Mouse (Mus musculus): ENCODE measurements at regions not wholly inside any gene's neighbourhood (a gene's known extent, or its start where the extent isn't known, plus 50 kb on each side); places are given as distances from the start of the nearest gene placed in this dataset.

- no peak for DNase-seq
Observed at GRCm38 (mm10) chr1:88813200-88813599, 111.2 kb upstream of the Arl4c start.

- DNase-seq: no peak
Observed at GRCm38 (mm10) chr1:88816376-88816945, 114.4 kb upstream of the Arl4c start.

DNA sequence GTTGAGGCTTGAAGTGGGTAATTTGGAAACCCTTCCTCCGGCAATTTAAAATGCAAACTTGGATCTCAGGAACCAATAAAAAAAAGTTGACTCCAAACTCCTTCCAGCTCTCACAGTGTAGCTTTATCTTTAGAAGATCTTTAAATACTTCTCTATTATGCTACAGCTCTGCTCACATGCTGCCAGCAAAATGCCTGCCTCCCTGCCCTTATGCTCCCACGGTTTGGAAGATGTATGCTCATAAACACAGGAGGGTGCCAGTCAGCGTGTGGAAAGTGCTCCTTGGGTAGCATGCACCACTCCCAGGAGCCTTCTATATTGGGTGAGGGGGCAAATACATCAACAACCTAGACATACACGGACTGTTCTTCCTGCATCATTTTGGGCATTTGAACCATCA is 123.2 kb upstream of the Arl4c start:
- no peak for DNase-seq

GRCm38 (mm10) chr1:88838661-88839274 is 136.7 kb upstream of the Arl4c start:
- DNase-seq: no peak

DNA sequence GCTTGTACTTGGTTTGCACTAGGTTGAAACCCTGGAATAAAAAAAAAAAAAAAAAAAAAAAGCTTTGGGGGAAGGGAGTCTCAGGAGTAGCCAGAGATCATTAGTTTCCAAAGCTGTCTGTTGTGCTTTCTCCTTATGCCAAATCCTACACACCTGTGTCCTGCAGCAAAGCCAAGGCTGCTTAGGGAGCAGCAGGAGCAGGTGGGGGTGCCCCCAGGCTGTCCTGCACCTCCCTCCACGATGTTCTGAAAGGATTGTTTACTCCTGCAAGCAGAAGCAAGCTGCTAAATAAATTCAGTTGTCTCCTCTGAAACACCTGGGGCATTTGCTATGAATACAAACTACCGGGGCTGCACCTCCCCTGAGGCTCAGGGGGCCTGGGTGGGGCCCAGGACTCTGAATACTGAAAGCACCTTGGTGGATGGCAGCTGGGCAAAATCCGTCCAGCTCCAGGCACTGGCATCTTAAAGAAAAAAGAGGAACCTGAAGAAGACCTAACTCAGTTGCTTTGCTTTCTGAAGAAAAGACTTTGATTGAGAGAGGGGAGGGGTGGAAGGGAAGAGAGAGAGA is 137.5 kb upstream of the Arl4c start:
- DNase-seq: no peak

DNA sequence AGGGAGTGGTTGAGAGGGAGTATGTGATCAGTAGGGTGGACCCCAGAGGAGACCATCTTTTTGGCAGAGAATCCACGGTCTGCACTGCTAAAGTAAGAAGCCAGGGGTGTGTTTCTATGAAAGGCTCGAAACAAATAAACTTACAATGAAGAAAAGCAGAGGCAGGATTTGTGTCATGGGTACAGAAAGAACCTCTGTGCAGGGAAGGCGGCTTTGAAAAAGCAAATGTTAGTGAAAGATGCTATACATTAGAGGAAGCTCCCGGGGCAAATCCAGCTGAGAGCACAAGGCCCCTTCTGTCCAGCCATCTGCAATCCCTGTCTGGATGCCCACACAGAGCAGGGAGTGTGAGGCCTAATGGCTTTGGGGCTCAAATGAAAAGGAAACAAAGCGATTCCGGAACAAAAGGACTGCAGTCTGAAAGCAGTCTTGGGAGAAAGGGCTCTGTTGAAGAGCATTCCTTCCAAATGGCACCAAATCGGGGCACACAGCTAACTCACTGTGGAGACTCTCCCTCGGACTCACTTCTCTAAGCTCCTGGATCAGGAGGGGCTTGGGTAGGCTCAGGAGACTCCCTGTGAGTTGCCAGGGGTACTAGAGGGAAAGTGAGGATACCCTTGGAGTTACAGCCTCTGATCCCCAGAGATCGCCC is 138.1 kb upstream of the Arl4c start:
- no peak for DNase-seq

DNA sequence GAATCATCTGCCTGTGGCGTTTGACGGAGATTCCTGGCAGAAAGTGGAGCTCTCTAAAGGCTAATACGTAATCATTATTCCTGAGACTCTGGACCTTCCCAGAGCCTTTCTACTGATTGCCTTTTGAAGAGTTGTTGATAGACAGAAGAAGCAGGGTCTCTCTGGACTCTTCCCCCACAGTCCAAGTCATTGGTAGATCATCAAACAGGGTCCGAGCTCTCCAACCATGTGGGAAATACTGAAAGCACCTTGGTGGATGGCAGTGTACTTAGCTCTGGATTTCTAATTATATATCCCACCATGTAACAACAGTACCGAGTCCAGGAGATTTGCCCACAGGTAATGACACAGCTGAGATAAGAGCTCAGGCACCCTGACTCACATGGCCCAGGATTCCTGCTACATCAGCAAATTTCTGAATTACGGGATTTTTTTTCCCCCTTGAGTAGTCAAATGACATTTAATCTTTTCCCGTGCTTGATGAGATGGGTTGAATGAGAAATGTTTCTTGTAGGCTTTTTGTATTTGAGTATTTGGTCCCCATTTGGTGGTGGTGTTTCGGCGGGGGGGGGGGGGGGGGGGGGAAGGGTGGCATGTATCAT is 139.1 kb upstream of the Arl4c start:
- DNase-seq: no peak

GRCm38 (mm10) chr1:88847333-88848091 is 145.5 kb upstream of the Arl4c start:
- no peak for DNase-seq

DNA sequence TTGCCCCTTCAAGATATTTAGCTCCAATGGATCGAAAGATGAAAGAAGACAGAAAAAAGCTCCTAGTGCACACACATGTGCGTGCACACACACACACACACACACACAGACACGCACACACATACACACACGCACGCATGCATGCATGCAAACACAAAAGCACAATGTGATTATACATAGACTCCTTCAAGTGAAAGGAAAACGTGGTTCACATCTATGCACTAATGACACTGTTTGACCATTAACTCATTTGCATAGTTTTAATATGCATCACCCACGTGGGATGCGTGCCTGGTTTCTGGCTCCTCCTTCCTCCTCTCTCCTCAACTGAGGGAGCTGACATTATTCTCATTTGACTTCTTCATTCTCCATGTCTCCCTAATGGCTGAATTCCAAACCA is 146.2 kb upstream of the Arl4c start:
- DNase-seq: no peak

GRCm38 (mm10) chr1:88849421-88849820 is 147.4 kb upstream of the Arl4c start:
- no peak for DNase-seq

DNA sequence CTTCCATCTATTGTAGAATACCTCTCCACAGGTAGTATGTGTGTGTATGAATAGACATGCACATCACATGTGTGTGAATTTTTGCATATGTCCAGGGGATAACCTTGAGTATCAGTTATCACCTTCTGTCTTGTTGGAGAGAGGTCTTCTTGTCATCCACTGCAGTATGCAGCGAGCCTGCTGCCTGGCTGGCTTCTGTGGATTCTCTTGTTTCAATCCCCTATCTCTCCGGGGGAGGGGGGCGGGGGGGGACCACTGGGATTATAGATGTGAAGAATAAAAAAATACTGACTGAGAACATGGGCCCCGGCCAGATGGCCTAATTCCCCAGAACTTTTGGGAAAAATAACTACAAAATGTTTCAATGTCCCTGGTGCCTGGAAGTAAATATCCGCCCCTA is 149.9 kb upstream of the Arl4c start:
- DNase-seq: no peak

DNA sequence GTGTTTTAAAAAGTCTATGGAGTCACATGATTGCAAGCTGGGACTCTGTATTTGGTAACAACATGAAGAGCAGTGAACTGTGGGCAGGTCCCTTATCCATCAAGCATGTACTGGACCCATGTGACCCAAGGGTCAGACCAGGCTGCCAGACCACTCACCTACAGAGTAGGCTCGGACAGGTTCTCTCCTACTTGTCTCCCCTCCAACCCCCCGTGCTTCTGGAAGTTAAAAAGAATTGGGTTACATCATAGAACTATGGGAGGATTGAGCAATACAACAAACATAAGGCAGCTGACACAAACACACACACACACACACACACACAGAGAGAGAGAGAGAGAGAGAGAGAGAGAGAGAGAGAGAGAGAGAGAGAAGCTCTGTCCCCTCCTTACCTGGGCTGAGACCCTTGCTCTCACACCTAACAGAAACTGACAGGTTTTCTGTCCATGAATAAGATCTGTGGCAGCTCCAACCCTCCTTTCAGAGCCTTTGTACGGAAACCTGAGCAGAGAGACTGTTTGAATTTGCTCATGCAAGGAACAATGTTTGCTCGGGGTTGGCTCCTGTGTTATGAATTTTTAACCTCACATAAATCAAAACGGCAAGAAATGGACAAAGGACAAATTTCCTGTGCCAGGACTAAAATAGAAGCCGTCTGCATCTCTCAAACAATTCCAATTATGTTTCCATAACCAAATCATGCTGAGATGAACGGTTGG is 159.0 kb upstream of the Arl4c start:
- DNase-seq: peak in 1 of 2 experiments; percentile 20

DNA sequence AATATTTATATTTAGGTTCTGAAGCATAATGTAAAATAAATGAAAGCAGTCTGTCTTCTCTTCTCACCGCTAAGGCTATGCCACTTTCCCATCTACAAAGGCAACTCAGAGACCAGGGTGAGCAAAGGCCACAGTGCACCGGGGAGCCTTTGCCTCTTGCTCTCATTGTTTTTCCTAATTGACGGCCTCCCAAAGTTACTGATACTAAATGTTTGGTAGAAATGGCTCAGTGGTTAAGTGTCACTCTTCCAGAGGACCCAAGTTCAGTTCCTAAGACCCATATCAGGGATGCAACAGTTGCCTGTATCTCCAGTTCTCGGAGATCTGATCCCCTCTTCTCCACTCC is 159.5 kb upstream of the Arl4c start:
- no peak for DNase-seq

GRCm38 (mm10) chr1:88865436-88865835 is 163.4 kb upstream of the Arl4c start:
- no peak for DNase-seq

GRCm38 (mm10) chr1:88866571-88866970 is 164.6 kb upstream of the Arl4c start:
- no peak for DNase-seq

GRCm38 (mm10) chr1:88867138-88867537 is 165.1 kb upstream of the Arl4c start:
- no peak for DNase-seq

DNA sequence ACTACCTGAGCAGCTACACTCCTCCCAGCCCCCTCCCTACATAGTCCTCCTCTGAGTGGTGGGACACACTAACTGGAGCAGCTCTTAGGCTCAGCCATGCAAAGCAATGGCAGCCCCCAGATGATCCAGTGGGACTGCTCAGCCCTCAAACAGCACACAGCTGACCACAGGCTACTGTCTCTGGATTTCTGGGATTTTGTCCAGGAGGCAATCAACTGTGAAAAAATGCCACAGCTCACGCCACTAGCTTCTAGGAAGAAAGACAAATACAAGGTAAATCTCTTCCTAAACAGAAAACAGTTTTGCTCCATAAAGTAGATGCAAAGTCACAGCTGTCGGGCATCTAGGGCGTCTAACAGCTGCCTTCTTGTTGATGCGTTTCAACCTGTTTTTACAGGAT is 167.9 kb upstream of the Arl4c start:
- no peak for DNase-seq

DNA sequence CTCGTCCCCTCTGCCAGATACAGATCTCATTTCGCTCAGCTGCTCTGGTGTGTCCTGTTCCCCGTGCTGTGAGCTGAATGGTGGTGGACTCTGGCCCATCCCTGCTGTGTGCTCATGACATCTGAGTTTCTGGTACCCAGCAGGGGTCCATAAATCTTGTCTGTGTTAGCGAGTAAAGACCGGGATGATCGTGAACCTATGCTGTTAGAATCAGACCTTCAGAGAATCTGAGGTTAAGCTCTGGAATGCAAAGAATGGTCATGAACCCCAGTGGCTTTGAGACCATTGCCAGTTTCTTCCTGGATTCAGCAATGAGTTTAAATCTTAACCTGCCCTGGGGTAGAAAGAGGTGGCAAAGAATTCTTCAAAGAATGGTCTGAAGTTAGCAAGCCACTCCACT is 173.3 kb upstream of the Arl4c start:
- no peak for DNase-seq

DNA sequence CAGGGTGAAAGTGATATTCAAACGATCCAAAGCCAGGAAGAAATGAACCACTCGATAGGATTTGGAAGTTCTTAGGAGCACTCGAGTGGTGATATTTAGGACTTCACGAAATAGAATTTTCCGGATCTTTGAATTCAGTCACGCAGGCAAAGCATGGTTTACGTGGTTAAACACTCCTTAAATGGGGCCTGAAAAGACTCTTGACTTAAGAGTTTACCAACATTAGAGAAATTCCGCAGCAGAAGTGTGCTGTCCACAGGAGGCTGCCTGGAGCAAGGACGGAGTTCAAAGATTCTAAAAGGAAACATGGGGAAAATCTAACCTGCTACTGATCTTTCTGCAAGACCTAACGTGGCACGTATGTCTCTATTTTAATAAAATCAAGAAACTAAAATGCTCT is 175.4 kb upstream of the Arl4c start:
- DNase-seq: peak in 1 of 2 experiments; percentile 11

- no peak for DNase-seq
Observed at GRCm38 (mm10) chr1:88878831-88879230, 176.8 kb upstream of the Arl4c start.

- DNase-seq: no peak
Observed at GRCm38 (mm10) chr1:88879367-88879766, 177.3 kb upstream of the Arl4c start.

- no peak for DNase-seq
Observed at GRCm38 (mm10) chr1:88891041-88891440, 179.2 kb upstream of the Sh3bp4 start.

Data from lung, adult 18-20 months (tissue).